Mouse (Mus musculus) right cerebral cortex, postnatal 25 days (tissue): Measurements from ENCODE around the gene Ankrd33.

ENCODE experiments used
- DNase-seq: peaks from one replicate; pipeline ENCODE4 v3.0.0; 2022

Ankrd33 gene

DNA sequence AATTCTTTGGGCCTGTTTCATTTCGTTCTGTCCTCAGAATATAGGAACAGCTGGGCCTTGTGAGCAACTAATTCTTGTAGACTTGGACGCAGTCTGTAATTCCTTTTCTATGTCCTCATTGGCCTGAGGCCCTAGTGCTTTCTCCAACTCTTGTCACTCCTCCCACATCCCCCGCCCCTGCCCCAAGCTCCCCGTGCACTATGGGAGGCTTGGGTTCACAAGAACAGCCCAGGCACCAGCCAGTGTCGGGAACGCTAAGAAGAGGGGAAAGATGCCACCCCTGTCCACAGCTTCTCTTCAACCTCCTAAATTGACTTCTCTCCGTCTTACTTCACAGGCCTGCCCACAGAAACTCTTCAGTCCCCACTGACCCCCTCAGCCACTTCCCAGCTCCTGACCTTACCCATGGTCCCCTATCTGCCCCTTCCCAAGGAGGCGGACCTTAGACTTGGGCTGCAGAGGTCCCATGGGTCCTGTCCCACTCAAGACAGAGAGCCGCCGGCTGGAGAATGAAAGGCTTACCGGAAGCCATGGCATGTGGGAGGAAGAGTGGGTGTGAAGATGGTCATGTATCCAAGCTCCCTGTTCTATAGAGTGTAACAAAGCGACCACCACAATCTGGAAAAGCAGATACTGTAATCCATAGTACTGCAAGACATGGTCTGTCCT lies 11.5 kb downstream of the Ankrd33 start:
- DNase-seq: no peak

DNA sequence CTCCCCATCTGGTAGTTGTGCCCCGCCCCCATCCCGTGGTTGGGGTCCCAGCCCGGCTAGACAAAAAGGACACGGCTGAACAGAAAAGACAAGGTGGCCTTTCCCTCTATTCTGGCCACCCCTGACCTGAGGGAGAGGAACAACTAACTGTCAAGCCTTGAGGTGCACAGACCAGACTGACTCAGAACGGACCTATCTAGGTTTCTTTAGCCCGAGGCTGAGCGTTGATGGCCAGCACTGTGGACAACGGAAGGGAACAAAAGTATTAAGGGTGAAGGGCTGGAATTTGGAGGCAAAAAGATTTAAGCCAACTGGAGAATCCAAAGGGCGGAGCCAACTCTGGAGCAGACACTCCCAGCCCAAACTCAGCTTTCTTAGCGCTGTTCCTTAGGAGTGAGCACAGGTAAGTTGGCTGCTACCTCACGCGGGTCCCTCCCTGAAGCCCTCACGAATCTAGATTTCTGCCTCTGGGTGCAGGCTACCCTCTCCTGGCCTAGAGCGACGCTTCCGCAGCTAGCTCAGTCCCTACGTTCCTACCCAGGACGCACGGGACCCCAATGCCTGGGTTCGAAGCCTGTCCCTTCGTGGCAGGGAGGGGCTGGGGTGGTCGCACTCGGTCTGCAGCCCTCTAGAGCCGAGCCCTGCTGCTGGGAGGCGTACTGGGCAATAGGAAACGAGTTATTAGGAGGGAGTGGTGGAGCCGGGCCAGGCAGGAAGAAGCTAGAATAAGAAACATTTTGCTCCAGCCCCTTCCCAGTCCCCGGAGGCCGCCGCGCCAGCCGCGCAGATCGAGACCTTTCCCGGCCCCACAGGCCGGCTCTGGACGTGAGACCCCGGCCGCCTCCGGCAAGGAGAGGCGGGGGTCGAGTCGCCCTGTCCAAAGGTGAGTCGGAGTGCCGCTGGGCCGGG lies 12.9 kb downstream of the Ankrd33 start, which contains the start of gene Acvrl1:
Gene Acvrl1, plus strand, starts transcription at position 342 of the 909 bp plus-strand sequence.
- no peak for DNase-seq

DNA sequence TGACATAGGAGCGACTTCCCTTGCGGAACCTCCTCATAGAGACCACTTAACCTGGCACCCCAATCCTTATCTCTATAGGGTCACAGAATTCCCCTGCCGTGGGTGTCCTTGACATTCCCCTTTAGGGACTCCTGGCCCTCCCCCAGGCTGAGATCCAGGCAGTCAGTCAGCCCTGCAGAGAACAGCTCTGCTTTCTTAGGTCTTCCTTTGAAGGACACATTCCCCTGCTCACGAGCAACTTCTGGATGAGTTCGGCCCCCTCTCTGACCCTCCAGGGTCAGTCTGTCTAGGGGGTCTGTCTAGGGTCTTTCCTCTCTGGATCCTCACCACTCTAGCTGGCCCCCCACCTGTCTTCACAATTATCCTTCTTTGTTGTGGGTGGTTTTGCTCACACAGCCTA lies 13.9 kb downstream of the Ankrd33 start:
- no peak for DNase-seq

DNA sequence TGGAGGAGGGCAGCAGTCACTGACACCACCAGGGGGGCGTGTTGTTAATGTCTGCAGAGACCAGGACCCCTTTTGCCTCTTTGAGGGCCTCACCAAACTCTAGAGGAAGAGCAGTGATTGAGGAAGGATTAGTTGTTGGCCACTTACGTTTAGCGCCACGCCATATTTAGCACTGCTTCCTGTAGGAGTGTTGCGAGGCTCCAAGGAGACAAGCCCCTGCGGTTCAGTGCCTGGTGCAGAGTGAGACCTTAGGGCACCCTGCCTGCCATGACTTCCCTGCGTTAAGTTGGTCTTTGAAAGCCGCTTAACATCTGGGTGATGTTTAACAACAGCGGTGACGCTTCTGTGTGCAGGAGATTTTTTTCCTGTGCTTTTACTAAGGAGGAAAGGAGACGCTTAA lies 15.9 kb downstream of the Ankrd33 start:
- DNase-seq: no peak

DNA sequence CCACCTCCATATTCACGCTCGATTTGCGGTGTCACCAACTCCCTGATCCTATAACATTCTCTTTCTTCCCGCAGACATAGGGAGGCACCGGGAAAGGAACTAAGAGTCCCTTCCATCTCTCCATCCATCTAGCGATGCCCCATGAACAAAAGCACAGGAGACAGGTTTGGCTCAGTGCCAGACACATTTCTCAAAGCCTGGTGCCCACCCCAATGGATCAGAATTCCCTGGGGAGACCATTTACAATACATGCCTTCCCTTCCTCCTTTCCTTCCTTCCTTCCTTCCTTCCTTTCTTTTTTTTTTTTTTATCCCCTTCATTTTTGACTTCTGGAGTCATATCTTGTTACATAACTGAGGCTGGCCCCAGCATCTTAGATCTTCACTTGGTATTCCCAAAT lies 16.5 kb downstream of the Ankrd33 start:
- DNase-seq: no peak

DNA sequence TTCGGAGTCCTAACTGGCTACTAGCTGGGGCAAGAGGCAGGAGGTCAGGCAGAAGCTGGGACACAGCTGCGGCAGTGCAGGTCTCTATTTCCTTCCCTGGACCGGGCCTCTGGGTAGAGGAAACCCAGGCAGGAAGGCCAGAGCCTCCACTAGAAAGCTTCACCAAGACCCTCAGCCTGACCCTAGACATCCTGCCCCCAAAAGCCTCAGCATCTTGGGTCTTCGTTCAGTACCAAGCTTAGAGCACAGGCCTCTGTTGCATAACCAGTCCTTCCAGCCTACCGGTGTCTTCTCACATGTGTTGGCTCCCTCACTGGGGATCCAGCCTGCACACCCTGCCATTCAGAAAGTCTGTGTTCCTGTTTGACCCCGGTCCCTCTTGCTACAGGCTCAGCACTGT lies 17.2 kb downstream of the Ankrd33 start:
- DNase-seq: no peak

DNA sequence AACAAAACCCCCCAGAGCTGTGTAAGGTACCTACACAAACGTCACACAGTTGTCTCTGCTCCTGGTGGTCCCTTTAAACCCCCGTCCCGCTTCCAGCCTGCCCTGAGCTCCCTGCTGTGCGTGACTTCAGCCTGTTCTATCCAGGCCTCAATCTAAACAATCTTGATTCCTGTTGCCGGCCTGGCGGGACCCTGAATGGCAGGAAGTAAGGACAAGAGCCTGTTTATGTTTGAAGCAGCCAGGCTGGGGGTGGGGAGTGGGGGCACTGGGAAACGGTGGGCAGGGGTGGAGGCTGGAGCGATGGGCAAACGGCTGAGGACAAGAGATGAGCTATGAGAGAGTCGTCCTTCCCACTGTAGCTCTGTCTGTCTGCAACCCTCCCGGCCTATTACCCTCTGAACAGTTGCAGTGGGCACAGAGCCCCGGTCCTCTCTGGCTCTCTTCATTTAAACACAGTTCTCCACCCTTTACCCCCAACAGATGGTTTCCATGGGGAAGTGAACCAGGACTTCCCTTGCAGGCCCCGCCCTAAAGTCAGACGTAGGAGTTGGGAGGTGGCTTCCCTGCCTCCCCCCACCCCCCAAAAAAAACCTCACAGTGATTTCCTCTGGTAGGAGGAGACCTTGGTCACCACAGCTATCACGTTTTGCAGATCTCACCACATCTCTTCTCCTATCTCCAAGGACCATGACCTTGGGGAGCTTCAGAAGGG lies 18.6 kb downstream of the Ankrd33 start:
- no peak for DNase-seq

DNA sequence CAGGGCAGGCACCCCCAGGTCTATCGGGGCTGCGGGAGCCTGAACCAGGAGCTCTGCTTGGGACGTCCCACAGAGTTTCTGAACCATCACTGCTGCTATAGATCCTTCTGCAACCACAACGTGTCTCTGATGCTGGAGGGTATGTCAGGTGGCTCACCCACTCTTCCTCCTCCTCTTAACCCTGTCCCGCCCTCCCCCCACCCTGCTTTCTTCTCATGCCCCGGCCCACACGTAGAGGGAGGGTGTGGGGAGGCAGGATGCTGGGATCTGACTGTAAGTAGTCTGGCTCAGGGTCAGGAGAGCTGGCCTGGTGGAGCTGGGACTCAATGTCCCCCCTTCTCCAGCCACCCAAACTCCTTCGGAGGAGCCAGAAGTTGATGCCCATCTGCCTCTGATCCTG lies 19.9 kb downstream of the Ankrd33 start:
- no peak for DNase-seq

DNA sequence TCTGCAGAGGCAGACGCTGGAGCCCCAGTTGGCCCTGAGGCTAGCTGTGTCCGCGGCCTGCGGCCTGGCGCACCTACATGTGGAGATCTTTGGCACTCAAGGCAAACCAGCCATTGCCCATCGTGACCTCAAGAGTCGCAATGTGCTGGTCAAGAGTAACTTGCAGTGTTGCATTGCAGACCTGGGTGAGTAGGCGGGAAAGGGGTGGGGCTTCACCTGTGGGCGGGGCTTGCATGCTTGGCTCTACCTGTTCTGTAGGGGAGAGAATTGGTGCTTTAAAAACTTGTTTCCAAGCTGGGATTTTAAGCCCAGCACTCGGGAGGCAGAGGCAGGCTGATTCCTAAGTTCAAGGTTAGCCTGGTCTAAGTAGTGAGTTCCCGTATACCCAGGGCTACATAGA lies 21.9 kb downstream of the Ankrd33 start:
- DNase-seq: no peak

DNA sequence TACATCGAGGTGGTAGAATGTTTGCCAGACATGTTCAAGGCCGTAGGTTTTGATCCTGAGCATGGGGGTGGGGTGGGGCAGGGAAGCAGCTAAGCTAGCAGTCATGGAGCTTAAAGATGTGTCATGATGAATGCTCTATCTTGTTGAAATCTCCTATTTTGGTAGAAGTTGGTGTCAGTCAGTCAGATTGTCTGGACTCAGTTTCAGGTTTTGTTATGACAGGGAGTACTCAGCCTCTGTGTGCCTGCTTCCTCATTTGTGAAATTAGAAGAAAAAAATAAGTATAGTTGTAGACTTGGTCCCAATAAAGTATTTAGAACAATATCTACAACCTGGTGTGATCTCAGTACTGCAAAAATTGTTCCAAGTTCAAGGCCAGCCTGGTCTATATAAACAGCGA lies 23.1 kb downstream of the Ankrd33 start:
- DNase-seq: no peak

DNA sequence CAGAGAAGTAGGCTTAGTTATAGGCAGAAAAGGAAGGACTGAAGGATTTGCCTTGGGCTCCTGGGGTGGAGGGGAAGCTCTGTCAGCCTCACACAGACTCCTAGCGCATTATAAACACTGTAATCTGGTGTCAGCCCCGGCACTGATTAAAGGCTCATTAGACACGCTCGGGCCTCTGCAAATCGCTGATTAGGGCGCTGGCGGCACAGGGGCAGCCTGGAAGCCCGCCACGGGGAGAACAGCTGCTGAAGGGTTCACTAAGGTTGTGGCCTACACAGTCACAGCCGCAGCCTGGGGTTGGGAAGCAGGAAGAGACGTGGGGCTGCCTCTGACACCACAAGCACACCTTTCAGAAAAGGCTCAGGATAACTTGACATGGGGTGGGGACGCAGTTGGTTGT lies 24.3 kb downstream of the Ankrd33 start:
- DNase-seq: no peak

DNA sequence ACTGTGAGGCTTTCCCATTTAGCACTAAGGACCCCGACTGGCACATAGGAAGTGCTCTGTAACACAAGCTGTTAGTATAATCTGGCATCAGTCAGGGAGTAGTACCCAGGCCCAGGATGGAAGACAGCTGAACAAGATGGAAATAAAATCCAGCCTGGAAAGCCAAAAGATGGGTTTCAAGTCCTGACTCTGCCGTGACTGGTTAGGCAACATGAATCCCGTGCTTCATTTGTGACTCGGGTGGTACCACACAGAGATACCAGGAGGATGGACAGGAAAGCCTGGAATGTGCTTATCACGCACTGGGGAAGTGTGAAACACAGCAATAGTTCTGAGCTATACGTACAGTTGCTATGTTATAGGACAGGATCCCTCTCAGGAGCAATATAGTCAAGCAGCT lies 25.0 kb downstream of the Ankrd33 start:
- no peak for DNase-seq

DNA sequence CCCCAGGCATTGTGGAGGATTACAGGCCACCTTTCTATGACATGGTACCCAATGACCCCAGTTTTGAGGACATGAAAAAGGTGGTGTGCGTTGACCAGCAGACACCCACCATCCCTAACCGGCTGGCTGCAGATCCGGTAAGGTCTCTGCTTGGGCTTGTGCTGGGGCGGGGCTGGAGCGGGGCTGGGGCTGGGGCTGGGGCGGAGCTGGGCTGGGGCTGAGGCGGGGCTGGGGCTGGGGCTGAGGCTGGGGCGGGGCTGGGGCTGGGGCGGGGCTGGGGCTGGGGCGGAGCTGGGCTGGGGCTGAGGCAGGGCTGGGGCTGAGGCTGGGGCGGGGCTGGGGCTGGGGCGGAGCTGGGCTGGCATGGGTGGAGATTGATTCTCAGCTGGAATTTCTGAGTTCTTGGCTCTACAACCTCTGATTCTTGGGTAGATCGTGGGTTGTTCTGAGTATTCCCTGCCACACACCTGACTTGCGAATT lies 25.5 kb downstream of the Ankrd33 start:
- no peak for DNase-seq

DNA sequence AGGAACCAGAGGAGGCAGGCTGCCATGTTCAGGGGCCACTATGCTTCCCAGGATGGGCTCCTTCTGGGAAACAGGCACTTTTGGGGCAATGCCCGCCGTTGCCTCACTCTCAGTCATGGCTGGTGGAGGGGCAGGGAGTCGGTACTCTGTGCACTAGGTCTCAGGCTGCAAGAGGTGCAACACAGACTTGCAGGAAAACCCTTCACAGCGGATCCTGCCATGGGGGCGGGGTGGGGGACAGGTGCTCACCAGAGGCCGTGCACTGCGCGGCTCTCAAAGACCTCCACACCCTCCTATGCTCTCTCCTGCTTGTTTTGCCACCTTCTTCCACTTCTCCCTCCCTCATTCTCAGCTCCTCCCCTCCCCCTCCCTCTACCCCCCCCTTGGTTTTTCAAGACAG lies 27.1 kb downstream of the Ankrd33 start:
- DNase-seq: no peak

DNA sequence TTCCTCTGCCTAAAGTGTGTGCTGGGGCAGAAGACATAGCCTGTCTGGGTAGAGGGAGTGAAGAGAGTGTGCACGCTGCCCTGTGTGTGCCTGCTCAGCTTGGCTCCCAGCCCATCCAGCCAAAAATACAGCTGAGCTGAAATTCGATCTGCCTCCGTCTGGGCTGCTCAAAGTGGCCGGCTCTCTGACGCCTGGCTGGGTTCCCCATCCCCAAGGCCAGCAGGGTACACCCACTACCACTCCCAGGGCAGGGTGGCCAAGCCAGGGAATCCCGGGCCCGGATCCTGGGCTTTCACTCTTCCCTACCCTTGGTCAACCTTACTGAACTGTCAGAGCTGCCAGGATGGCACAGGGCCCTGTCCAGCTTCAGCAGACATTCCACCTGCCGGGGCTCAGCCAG lies 27.9 kb downstream of the Ankrd33 start:
- DNase-seq: no peak

DNA sequence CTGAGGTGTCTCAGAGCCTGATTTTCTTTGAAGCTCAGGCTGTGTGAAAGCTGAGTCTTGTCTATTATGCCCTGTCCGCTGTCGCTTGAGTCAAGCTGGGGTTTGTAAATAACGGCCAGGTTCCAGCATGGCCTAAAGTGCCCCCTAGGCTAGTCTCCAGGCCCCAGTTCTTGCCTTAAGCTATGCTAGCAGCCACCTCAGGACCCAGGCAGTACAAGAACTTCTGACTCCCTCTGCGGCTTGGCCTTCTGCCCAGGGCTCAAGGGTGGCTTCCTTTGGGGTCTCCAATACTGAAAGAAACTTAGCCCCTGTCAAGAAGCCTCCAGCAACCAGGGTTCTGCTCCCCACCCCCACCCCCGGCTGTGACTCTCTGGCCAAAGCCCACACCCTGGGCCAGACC lies 28.6 kb downstream of the Ankrd33 start:
- DNase-seq: no peak

DNA sequence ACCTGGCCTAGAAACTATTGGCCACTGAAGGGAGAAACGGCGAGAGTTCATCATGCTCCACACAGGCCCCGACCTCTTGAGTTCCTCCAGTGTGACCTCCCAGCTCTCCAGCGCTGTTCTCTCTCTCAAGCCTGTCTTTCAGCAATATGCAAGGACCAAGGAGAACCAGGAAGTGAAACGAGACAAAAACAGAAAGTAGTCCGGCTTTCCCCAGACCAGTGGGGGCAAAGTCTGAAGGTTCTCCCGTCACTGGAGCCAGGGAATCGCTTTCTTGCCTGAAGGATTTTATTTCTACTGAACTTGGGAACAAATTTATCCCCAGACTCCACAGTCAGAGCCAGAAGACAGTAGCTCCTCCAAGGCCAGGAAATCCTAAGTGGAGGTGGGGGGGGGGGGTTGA lies 29.2 kb downstream of the Ankrd33 start:
- no peak for DNase-seq

DNA sequence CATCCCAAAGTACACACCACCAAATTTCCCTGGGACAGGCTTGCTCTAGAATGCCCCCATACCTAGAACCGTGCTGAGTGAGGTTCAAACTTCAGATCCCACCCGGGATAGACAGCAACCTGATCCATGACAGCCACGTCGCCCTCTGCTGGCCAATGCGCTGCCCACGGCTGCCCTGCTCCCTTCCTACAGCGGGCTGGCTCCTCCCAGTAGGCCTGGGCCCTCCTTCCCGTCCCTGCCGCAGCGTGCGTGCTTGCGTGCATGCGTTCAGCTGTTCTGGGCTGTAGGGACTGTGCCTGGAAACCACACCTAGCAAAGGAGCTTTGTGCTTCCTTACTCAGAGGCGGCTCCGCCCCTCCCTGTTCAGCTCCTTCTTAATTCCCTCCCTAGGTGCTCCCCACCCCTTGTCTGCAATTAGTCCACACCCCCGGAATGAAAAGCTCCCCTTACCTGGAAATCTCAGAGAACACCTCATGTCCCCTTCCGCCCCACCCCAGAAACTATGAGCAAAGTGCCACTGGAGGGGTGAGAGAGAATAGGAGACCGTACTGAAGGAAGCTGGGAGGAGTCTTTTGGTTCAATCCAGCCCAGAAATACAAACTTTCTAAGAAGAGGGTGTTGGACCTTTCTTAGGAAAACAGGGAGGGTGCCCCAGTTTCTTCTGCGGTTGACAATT lies 30.0 kb downstream of the Ankrd33 start:
- DNase-seq: peak; percentile 89

DNA sequence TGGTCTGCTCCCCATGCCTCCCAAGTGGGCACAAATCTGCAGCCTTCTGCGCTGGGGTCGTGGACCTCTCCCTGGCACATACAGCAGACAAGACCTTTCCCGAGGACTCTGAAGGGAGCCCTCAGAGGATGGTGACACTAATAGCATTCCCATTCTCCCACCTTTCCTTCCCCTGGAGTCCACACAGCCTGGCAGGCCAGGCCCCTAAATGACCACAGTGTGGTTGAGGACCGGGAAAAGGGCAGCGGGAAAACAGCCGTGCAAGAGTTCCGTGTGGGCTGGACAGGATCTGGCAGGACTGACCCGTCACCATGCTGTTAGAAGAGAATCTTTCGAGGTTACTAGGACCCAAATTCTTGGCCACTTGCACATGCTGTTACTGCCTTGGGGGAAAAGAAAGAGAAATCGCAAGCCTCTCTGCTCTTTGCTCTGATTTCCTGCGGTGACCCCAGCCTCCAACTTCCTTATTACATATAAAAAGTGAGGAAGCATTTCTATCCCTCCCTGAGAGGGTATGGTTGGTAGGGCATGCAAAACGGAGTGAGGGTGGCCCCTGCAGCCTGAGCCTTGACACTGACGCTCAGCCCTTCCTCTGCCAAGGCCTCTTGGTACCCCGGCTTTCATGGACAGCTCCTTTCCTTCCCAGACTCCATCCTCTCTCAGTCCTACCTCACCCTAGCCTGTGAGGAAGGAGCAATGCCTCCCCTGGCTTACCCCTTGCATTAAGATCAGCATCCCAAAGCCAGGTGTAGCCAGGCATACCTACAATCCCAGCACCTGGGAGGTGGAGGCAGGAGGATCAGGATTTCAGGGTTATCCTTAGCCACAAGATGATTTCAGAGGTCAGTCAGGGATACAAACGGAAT lies 30.8 kb downstream of the Ankrd33 start:
- no peak for DNase-seq

DNA sequence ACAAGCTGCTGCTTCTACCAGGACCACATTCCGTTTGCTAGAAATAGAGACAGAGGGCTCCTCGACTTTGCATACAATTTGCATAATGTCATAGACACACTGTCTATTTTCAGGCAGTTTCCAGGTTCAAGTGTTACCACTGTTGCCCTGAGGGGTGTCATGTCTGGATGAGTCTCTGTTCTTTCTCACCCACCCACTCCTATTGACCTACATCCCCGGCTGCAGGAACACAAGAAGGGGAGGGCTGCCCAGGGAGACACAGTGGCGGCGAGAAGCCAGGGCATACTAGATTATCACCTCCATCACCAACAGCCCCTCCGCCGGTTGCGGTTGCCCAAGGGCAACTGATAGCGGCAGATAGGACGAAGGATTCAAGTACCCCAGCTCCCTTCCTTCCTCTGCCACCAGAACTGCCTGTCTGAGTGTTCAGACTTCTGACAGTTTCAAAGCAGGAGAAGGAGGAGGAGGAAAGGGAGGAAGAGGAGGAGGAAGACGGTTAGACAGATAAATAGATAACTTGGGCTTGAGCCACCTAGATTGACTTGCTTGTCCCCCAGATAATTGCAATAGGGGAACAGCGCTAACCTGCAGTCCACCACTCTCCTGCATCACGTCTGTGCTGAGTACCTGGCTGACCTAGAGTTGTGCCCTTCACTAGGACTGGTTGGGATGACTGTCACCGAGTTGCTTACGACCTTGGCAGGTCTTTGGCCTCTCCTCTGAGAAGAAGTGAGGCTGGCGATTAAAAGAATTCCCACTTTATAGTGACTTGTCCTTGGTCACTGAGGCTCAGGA lies 31.8 kb downstream of the Ankrd33 start:
- DNase-seq: no peak

DNA sequence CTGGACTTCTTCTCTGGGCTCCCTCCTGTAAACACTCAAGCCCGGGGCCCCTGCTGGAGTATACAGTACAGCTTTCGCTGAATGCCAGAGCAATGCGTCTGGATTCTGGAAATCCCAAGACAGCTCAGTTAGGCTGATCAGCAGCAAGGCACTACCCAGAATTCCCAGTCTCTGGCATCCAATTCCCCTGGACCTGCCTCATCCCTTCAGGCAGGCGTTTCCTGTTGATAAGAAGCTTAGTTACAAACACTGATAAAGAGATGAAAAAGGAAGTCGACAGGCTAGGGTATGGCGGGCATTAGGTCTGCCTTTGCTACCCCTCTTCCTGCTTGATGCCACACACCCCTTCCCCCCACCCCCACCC lies 32.3 kb downstream of the Ankrd33 start:
- DNase-seq: no peak
